Mouse (Mus musculus) embryonic fibroblast, embryonic 13.5 days (primary cell): ENCODE results near the gene Akap10.

Experiments used
- CTCF ChIP-seq: IDR thresholded peaks from 2 replicates; pipeline ENCODE4 v1.5.1; 2011; ENCODE audit warnings: mild to moderate bottlenecking, control low read depth, low read length, moderate library complexity, borderline replicate concordance; ENCODE audit not compliant: insufficient read depth
- POLR2A ChIP-seq: IDR thresholded peaks from 2 replicates; pipeline ENCODE4 v1.6.1; 2011; ENCODE audit warnings: low read depth, mild to moderate bottlenecking, control low read depth, low read length, moderate library complexity

DNA sequence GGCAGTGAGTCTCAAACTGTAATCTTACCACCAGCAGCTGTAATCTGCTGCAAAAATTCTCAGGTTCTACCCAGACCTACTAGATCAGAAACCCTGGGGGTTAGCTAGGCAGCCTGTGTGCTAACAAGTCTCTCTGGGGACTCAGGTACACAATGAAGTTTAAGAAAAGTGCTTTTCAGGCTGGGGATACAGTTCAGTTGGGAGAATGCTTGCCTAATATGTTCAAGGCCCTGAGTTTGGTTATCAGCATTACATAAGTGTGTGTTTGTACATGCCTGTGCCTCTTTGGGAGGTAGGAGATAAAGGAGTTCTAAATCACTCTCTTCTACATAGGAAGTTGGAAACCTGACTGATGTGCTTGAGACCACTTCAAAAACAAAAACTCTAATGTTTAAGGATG lies 63.2 kb downstream of the Akap10 start:
- no peak for TF ChIP-seq CTCF
- TF ChIP-seq POLR2A: no peak
